Mouse (Mus musculus) liver, postnatal 0 days (tissue): ENCODE measurements at regions not wholly inside any gene's neighbourhood (a gene's known extent, or its start where the extent isn't known, plus 50 kb on each side); places are given as distances from the start of the nearest gene placed in this dataset.

Experiments
- CTCF ChIP-seq: sonication (generic); IDR thresholded peaks from 2 replicates; pipeline ENCODE4 v1.5.1; 2016; ENCODE audit warnings: antibody characterized with exemption, low read depth
- EP300 ChIP-seq: IDR thresholded peaks from 2 replicates; pipeline ENCODE4 v1.6.1; 2016; ENCODE audit warnings: antibody characterized with exemption, low read depth, mild to moderate bottlenecking

DNA sequence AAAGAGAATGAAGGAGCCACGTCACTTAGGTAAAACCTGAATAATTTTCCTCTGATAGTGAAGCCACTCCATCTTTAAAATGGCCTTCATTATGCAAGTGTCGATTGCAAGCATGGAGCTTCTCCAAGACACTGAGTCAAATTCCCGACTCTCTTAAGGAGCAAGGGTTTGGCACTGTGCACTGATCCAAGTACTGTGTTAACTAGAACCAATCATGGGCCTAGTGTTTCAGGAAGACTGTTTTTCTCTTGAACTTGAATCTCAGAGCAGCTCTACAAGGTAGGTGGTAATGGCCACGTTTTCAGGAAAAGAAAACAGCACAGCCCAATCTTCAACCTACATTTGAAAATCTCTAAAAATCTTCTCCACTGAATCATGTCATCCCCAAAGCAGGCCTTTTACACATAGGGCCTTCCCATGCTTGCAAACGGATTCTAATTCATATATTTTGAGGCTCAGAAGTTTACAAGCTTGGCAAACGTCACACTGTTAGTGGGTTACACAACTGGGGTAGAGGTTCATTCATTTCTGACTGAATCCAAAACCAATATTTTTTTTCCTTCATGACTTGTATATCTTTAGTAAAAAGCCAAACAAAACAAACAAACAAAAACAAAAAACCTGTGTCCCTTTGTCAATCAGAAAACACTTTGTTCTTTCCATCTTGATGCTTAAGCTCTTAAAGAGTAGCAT, 342.2 kb upstream of the Zfp462 start:
- TF ChIP-seq CTCF, result no peak
- TF ChIP-seq EP300, result no peak
